Mouse (Mus musculus): ENCODE results near the gene Snx1.

DNA sequence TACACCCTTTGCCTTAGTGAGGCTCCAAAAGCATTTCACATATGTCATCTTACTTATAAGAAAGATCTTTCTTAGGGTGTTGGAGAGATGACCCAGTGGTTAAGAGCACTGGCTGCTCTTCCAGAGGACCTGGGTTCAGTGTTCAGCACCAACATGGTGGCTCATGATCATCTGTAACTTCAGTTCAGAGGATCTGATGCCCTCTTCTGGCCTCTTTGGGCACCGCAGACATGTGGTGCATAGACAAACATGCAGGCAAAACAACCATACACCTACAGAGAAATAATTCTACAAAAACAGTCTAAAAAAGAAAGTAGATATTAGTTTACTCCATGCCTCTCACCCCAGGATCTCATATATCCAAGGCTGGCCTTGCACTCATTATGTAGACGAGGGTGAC is 33.8 kb upstream of the Snx1 start:
- TF ChIP-seq CTCF (conservative IDR thresholded peaks at IDR 0.05; ENCODE audit: insufficient read depth, insufficient read length, low read depth, low read length) (0 out of 2 replicates have a peak, but pooled peaks have one; percentile 2), POLR2A (IDR thresholded peaks at IDR 0.05; ENCODE audit: low read depth, low read length) (no peak)

Measured in kidney, adult 2 months (tissue).